Mouse (Mus musculus) hindbrain, embryonic 11.5 days (tissue): ENCODE measurements around the gene Flt3l. TPM values are rescaled to one million over a fixed set of nuclear protein-coding genes. Genes with fewer than 3 reads are reported as not detected.

Experiments used
- ATAC-seq: fragments of 200-750 bp; cut with Nextera tagmentation; 2 replicates; pipeline ENCODE4 v1.8.0; 2017; ENCODE audit warnings: mild to moderate bottlenecking, moderate TSS enrichment, moderate library complexity; ENCODE audit not compliant: low FRiP score
- DNase-seq: peaks from one replicate; pipeline ENCODE4 v3.0.0-alpha.2; 2015; ENCODE audit warnings: low spot score
- H3K27ac ChIP-seq: fragments of 300-500 bp; sonication (generic); 2 replicates; pipeline ENCODE4 v1.5.1; 2014; ENCODE audit warnings: mild to moderate bottlenecking, low read depth, low read length
- H3K27me3 ChIP-seq: fragments of 300-500 bp; sonication (generic); 2 replicates; pipeline ENCODE4 v1.6.1; 2014; ENCODE audit warnings: mild to moderate bottlenecking, low read length, moderate library complexity, mixed read lengths; ENCODE audit not compliant: control insufficient read depth, insufficient read depth
- H3K36me3 ChIP-seq: fragments of 300-500 bp; sonication (generic); 2 replicates; pipeline ENCODE4 v1.6.1; 2014; ENCODE audit warnings: mild to moderate bottlenecking, low read length, moderate library complexity, mixed read lengths; ENCODE audit not compliant: control insufficient read depth, insufficient read depth
- H3K4me1 ChIP-seq: fragments of 300-500 bp; sonication (generic); replicated peaks from 2 replicates; pipeline ENCODE4 v1.6.1; 2014; ENCODE audit warnings: low read length, mixed read lengths; ENCODE audit not compliant: control insufficient read depth, insufficient read depth
- H3K4me2 ChIP-seq: fragments of 300-500 bp; sonication (generic); replicated peaks from 2 replicates; pipeline ENCODE4 v1.6.1; 2014; ENCODE audit warnings: mild to moderate bottlenecking, low read depth, low read length
- H3K4me3 ChIP-seq: fragments of 300-500 bp; sonication (generic); 2 replicates; pipeline ENCODE4 v1.5.1; 2014; ENCODE audit warnings: low read depth, low read length
- H3K9ac ChIP-seq: fragments of 300-500 bp; sonication (generic); 2 replicates; pipeline ENCODE4 v1.6.1; 2014; ENCODE audit warnings: low read depth, low read length
- H3K9me3 ChIP-seq: fragments of 300-500 bp; sonication (generic); 2 replicates; pipeline ENCODE4 v1.6.1; 2016; ENCODE audit warnings: low read length; ENCODE audit not compliant: control insufficient read depth
- WGBS: fragments of 180-500 bp; shearing (Covaris S2); extraction: QIAGEN DNeasy Blood & Tissue Kit; methylation state at CpG from one replicate; pipeline ENCODE4 v1.1.7; 2014; 5-methylcytosine and 5-hydroxymethylcytosine counted together
- polyA plus RNA-seq: library from polyadenylated mRNA; unstranded; fragments of >200 nt; fragmentation: Nextera tagmentation; extraction: Ambion mirVana; gene quantifications from 2 replicates; pipeline ENCODE4 v1.2.1, GENCODE M21; 2014

The Flt3l gene
- polyA plus RNA-seq, 1 experiment from 2014 or later, result 1.5 TPM

- no peak for DNase-seq
- Histone ChIP-seq H3K9me3 (no peaks in the 10 kb centered on the region), H3K4me1 (no peaks in the 10 kb centered on the region; the same call in 1 of the 2 replicates), H3K36me3 (no peaks in the 10 kb centered on the region), H3K9ac (no peak overlapping the region), H3K4me3 (no peak overlapping the region), H3K4me2 (no peak overlapping the region), H3K27me3 (peaks cover 2% of the 10 kb centered on the region; the same call in 1 of the 2 replicates), H3K27ac (no peak overlapping the region)
- ATAC-seq, result no peak
- 72% methylated on average over 8 of the region's 8 CpGs for WGBS
These were observed 2.6 kb downstream of the Flt3l start for GRCm38 (mm10) chr7:45133446-45134159.

- H3K4me1 ChIP-seq, result peaks cover 4% of the 10 kb centered on the region
- H3K27me3 ChIP-seq, result peaks cover 2% of the 10 kb centered on the region; the same call in 1 of the 2 replicates
- H3K4me3 ChIP-seq, result no peak overlapping the region
- no peak overlapping the region for H3K4me2 ChIP-seq
- DNase-seq, result no peak
- H3K9me3 ChIP-seq, result no peaks in the 10 kb centered on the region
- 83% methylated on average over 11 of the region's 11 CpGs for WGBS
- H3K36me3 ChIP-seq, result peaks cover 6% of the 10 kb centered on the region
- no peak overlapping the region for H3K9ac ChIP-seq
- no peak overlapping the region for H3K27ac ChIP-seq
- no peak for ATAC-seq
These were observed 4.4 kb downstream of the Flt3l start for GRCm38 (mm10) chr7:45131850-45132249.

GRCm38 (mm10) chr7:45129776-45130512 is 6.3 kb downstream of the Flt3l start:
- DNase-seq (no peak), ATAC-seq (no peak)
- H3K4me1 ChIP-seq, result peaks cover 8% of the 10 kb centered on the region
- H3K4me2 ChIP-seq, result peak overlapping the region; percentile 45
- no peaks in the 10 kb centered on the region for H3K27me3 ChIP-seq
- H3K9me3 ChIP-seq, result no peaks in the 10 kb centered on the region
- peak overlapping the region; percentile 70 for H3K9ac ChIP-seq
- peak overlapping the region; percentile 93 for H3K27ac ChIP-seq
- peaks cover 21% of the 10 kb centered on the region for H3K36me3 ChIP-seq
- WGBS, result 44% methylated on average over 15 of the region's 15 CpGs
- peak overlapping the region; percentile 38 for H3K4me3 ChIP-seq

- Histone ChIP-seq H3K36me3 (peaks cover 21% of the 10 kb centered on the region), H3K9ac (peak overlapping the region; percentile 70), H3K4me1 (peaks cover 8% of the 10 kb centered on the region), H3K4me2 (peak overlapping the region; percentile 45), H3K4me3 (peak overlapping the region; percentile 38), H3K27me3 (no peaks in the 10 kb centered on the region), H3K9me3 (no peaks in the 10 kb centered on the region), H3K27ac (peak overlapping the region; percentile 93)
- peak; percentile 80 for DNase-seq
- WGBS, result under 1% methylated on average over 17 of the region's 17 CpGs
- ATAC-seq, result no peak
These were observed 6.9 kb downstream of the Flt3l start for GRCm38 (mm10) chr7:45129318-45129717.

GRCm38 (mm10) chr7:45128624-45129246 is 7.5 kb downstream of the Flt3l start, which contains the start of gene Rpl13a:
TSS of gene Rpl13a (minus strand) at chr7:45128761.
- Histone ChIP-seq H3K9ac (peak within 1 kb of the TSS; percentile 100), H3K4me3 (peak within 1 kb of the TSS; percentile 99), H3K27ac (peak within 1 kb of the TSS; percentile 93), H3K4me1 (peaks cover 8% of the 10 kb centered on the region), H3K36me3 (peaks cover 21% of the 10 kb centered on the region), H3K9me3 (no peaks in the 10 kb centered on the region), H3K27me3 (no peaks in the 10 kb centered on the region), H3K4me2 (peak within 1 kb of the TSS; percentile 93)
- peak; percentile 94 for ATAC-seq
- DNase-seq, result peak; percentile 98
- WGBS, result under 1% methylated on average over 48 of the region's 48 CpGs

GRCm38 (mm10) chr7:45127700-45128224 is 8.5 kb downstream of the Flt3l start:
- no peak for ATAC-seq

GRCm38 (mm10) chr7:45126844-45127699 is 9.2 kb downstream of the Flt3l start:
- DNase-seq, result peak; percentile 34
- 60% methylated on average over 21 of the region's 21 CpGs for WGBS
- Histone ChIP-seq H3K4me2 (peak overlapping the region; percentile 93), H3K27me3 (no peaks in the 10 kb centered on the region), H3K27ac (peak overlapping the region; percentile 84), H3K4me1 (peaks cover 8% of the 10 kb centered on the region), H3K9me3 (no peaks in the 10 kb centered on the region), H3K4me3 (peak overlapping the region; percentile 99), H3K9ac (peak overlapping the region; percentile 100), H3K36me3 (peaks cover 27% of the 10 kb centered on the region)
- ATAC-seq, result no peak

More at GRCm38 (mm10) chr7:45127700-45128224, 8.5 kb downstream of the Flt3l start:
- H3K4me3 ChIP-seq, result peak overlapping the region; percentile 99
- peaks cover 22% of the 10 kb centered on the region for H3K36me3 ChIP-seq
- peak overlapping the region; percentile 84 for H3K27ac ChIP-seq
- H3K9ac ChIP-seq, result peak overlapping the region; percentile 100
- peak; percentile 31 for DNase-seq
- no peaks in the 10 kb centered on the region for H3K27me3 ChIP-seq
- peaks cover 8% of the 10 kb centered on the region for H3K4me1 ChIP-seq
- WGBS, result 1% methylated on average over 6 of the region's 6 CpGs
- H3K4me2 ChIP-seq, result peak overlapping the region; percentile 93
- H3K9me3 ChIP-seq, result no peaks in the 10 kb centered on the region
